Mouse (Mus musculus): ENCODE measurements around the gene Rundc3b. TPM values are rescaled to one million over a fixed set of nuclear protein-coding genes. Genes with fewer than 3 reads are reported as not detected.

Gene Rundc3b
- polyA plus RNA-seq, 2 experiments, result 0.06 to 0.10 TPM

DNA sequence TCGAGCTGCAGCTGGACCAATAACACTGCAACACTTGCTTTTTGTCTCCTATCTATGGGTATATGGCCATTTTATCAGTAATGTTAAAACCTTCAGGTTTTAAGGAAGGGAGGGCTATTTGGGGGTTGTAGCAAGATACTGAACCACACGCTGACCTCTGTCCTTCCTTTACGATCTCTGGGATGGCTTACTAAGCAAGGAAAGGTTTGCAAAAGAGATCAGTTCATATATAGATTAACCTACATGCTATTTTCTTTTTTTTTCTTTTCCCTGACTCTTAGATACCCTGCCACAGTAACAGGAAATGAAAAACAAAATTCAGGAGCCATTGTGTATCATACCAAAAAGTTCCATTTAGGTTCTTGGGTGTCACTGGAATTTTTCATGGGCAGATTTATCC, 10.1 kb upstream of the Rundc3b start:
- WGBS (ENCODE audit: insufficient replicate concordance), result 45% methylated on average over 3 of the region's 3 CpGs
- ATAC-seq (ENCODE audit: insufficient read depth), result no peak

GRCm38 (mm10) chr5:8622071-8622595, 619 bp downstream of the Rundc3b start:
- ATAC-seq (ENCODE audit: insufficient read depth), result peak; percentile 38
- Histone ChIP-seq H3K9ac (replicated peaks) (0 out of 2 replicates have a peak overlapping the region, but pooled peaks have one; percentile 9), H3K4me2 (ENCODE audit: low read depth) (peak overlapping the region; percentile 82), H3K9me3 (ENCODE audit: control insufficient read depth, low read length) (no peaks in the 10 kb centered on the region), H3K4me3 (ENCODE audit: insufficient read depth in 1 of 2, low read depth in 2 of 2, low read length in 2 of 2) (peak overlapping the region; percentile 62 to 64), H3K4me1 (replicated peaks; ENCODE audit: control insufficient read depth in 2 of 2, insufficient read depth in 2 of 2, low read length in 1 of 2) (no peaks in the 10 kb centered on the region), H3K27ac (no peak overlapping the region), H3K36me3 (replicated peaks; ENCODE audit: control insufficient read depth, insufficient read depth, low read depth) (no peaks in the 10 kb centered on the region), H3K27me3 (ENCODE audit: control insufficient read depth, insufficient read depth, low read length) (peaks cover 20% of the 10 kb centered on the region)
- WGBS (ENCODE audit: insufficient replicate concordance), result 0% methylated on average over 44 of the region's 49 CpGs
- DNase-seq (ENCODE audit: low read depth in 3 of 3, low spot score in 3 of 3), result no peak
- TF ChIP-seq CTCF (IDR thresholded peaks at IDR 0.05; ENCODE audit: low read depth), result no peak
- no peak for TF ChIP-seq EP300 (IDR thresholded peaks at IDR 0.05; ENCODE audit: low read depth)

More for the DNA sequence above, 10.1 kb upstream of the Rundc3b start:
- Histone ChIP-seq H3K4me1 (replicated peaks; ENCODE audit: control insufficient read depth in 2 of 2, insufficient read depth in 2 of 2, low read length in 1 of 2) (no peaks in the 10 kb centered on the region), H3K9ac (replicated peaks) (no peak overlapping the region), H3K9me3 (ENCODE audit: control insufficient read depth, low read length) (no peaks in the 10 kb centered on the region), H3K36me3 (replicated peaks; ENCODE audit: control insufficient read depth, insufficient read depth, low read depth) (no peaks in the 10 kb centered on the region), H3K4me2 (ENCODE audit: low read depth) (no peak overlapping the region), H3K27me3 (ENCODE audit: control insufficient read depth, insufficient read depth, low read length) (no peaks in the 10 kb centered on the region), H3K27ac (no peak overlapping the region), H3K4me3 (ENCODE audit: insufficient read depth in 1 of 2, low read depth in 2 of 2, low read length in 2 of 2) (no peak overlapping the region)
- DNase-seq (ENCODE audit: low read depth in 3 of 3, low spot score in 3 of 3), result no peak
- no peak for TF ChIP-seq EP300 (IDR thresholded peaks at IDR 0.05; ENCODE audit: low read depth)
- no peak for TF ChIP-seq CTCF (IDR thresholded peaks at IDR 0.05; ENCODE audit: low read depth)

- 52% methylated on average over 3 of the region's 3 CpGs for WGBS (ENCODE audit: insufficient replicate concordance)
- DNase-seq (ENCODE audit: low read depth in 3 of 3, low spot score in 3 of 3) (no peak), ATAC-seq (ENCODE audit: insufficient read depth) (no peak)
- Histone ChIP-seq H3K4me2 (ENCODE audit: low read depth) (no peak overlapping the region), H3K4me1 (replicated peaks; ENCODE audit: control insufficient read depth in 2 of 2, insufficient read depth in 2 of 2, low read length in 1 of 2) (no peaks in the 10 kb centered on the region), H3K36me3 (replicated peaks; ENCODE audit: control insufficient read depth, insufficient read depth, low read depth) (no peaks in the 10 kb centered on the region), H3K4me3 (ENCODE audit: insufficient read depth in 1 of 2, low read depth in 2 of 2, low read length in 2 of 2) (no peak overlapping the region), H3K9ac (replicated peaks) (no peak overlapping the region), H3K27ac (no peak overlapping the region), H3K27me3 (ENCODE audit: control insufficient read depth, insufficient read depth, low read length) (no peaks in the 10 kb centered on the region), H3K9me3 (ENCODE audit: control insufficient read depth, low read length) (no peaks in the 10 kb centered on the region)
- TF ChIP-seq EP300 (IDR thresholded peaks at IDR 0.05; ENCODE audit: low read depth), result no peak
- no peak for TF ChIP-seq CTCF (IDR thresholded peaks at IDR 0.05; ENCODE audit: low read depth)
Observed at GRCm38 (mm10) chr5:8571118-8571517, 51.6 kb downstream of the Rundc3b start.

- Histone ChIP-seq H3K27me3 (ENCODE audit: control insufficient read depth, insufficient read depth, low read length) (no peaks in the 10 kb centered on the region), H3K9me3 (ENCODE audit: control insufficient read depth, low read length) (no peaks in the 10 kb centered on the region), H3K4me2 (ENCODE audit: low read depth) (no peak overlapping the region), H3K4me1 (replicated peaks; ENCODE audit: control insufficient read depth in 2 of 2, insufficient read depth in 2 of 2, low read length in 1 of 2) (no peaks in the 10 kb centered on the region), H3K4me3 (ENCODE audit: insufficient read depth in 1 of 2, low read depth in 2 of 2, low read length in 2 of 2) (no peak overlapping the region), H3K36me3 (replicated peaks; ENCODE audit: control insufficient read depth, insufficient read depth, low read depth) (no peaks in the 10 kb centered on the region), H3K9ac (replicated peaks) (no peak overlapping the region), H3K27ac (no peak overlapping the region)
- no peak for ATAC-seq (ENCODE audit: insufficient read depth)
- TF ChIP-seq EP300 (IDR thresholded peaks at IDR 0.05; ENCODE audit: low read depth) (no peak), CTCF (IDR thresholded peaks at IDR 0.05; ENCODE audit: low read depth) (no peak)
- no peak for DNase-seq (ENCODE audit: low read depth in 3 of 3, low spot score in 3 of 3)
- WGBS (ENCODE audit: insufficient replicate concordance), result 46% methylated on average over 3 of the region's 3 CpGs
Observed at GRCm38 (mm10) chr5:8566867-8567266, 55.9 kb downstream of the Rundc3b start.

DNA sequence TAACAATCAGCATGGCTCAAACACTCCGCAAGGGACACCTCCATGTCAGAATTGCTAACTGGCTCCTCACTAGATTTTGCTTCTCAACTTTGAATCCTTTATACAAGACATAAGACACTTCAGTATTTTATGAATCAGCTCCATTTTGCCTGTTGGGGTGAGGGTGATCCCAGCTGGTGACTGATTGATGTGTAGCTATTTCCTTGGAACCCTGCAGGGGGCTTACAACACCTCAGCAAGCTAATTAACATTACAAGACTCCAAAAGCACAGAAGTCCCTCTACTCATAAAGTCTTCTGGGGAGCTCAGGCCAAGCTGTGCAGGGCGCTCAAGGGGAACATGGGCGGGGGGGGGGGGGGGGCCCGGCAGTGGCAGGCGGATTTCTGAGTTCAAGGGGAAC, 78.2 kb downstream of the Rundc3b start:
- DNase-seq (ENCODE audit: low read depth in 3 of 3, low spot score in 3 of 3) (no peak), ATAC-seq (ENCODE audit: insufficient read depth) (no peak)
- H3K4me2 ChIP-seq (ENCODE audit: low read depth), result no peak overlapping the region
- WGBS (ENCODE audit: insufficient replicate concordance), result 46% methylated on average over 4 of the region's 5 CpGs
- no peaks in the 10 kb centered on the region for H3K9me3 ChIP-seq (ENCODE audit: control insufficient read depth, low read length)
- no peaks in the 10 kb centered on the region for H3K27me3 ChIP-seq (ENCODE audit: control insufficient read depth, insufficient read depth, low read length)
- no peaks in the 10 kb centered on the region for H3K36me3 ChIP-seq (replicated peaks; ENCODE audit: control insufficient read depth, insufficient read depth, low read depth)
- H3K9ac ChIP-seq (replicated peaks), result no peak overlapping the region
- H3K27ac ChIP-seq, result no peak overlapping the region
- H3K4me1 ChIP-seq (replicated peaks; ENCODE audit: control insufficient read depth in 2 of 2, insufficient read depth in 2 of 2, low read length in 1 of 2), result no peaks in the 10 kb centered on the region
- TF ChIP-seq CTCF (IDR thresholded peaks at IDR 0.05; ENCODE audit: low read depth) (no peak), EP300 (IDR thresholded peaks at IDR 0.05; ENCODE audit: low read depth) (no peak)
- no peak overlapping the region for H3K4me3 ChIP-seq (ENCODE audit: insufficient read depth in 1 of 2, low read depth in 2 of 2, low read length in 2 of 2)
